Mouse (Mus musculus) ES-Bruce4 (cell line): Measurements from ENCODE around the gene Defb19. TPM values are rescaled to one million over a fixed set of nuclear protein-coding genes. Genes with fewer than 3 reads are reported as not detected.

ENCODE experiments used
- H3K27ac ChIP-seq: 2 replicates; pipeline ENCODE4 v1.5.1; 2012; ENCODE audit warnings: low read length, inconsistent platforms; ENCODE audit not compliant: insufficient read depth
- H3K27me3 ChIP-seq: 2 replicates; pipeline ENCODE4 v1.6.1; 2012; ENCODE audit warnings: mild to moderate bottlenecking, low read length, inconsistent platforms; ENCODE audit not compliant: control insufficient read depth, poor library complexity, insufficient read depth, severe bottlenecking
- H3K36me3 ChIP-seq: 2 replicates; pipeline ENCODE4 v1.6.1; 2012; ENCODE audit warnings: inconsistent platforms, mild to moderate bottlenecking, low read length, moderate library complexity; ENCODE audit not compliant: control insufficient read depth, poor library complexity, insufficient read depth, severe bottlenecking
- H3K4me1 ChIP-seq: one replicate; pipeline ENCODE4 v1.8.1; 2011; ENCODE audit warnings: low read length; ENCODE audit not compliant: control insufficient read depth, insufficient read depth
- H3K4me3 ChIP-seq: 2 replicates; pipeline ENCODE4 v1.5.1; 2011; ENCODE audit warnings: low read depth, mild to moderate bottlenecking, low read length
- H3K9ac ChIP-seq: 2 replicates; pipeline ENCODE4 v1.6.1; 2012; ENCODE audit warnings: low read depth, mild to moderate bottlenecking, inconsistent platforms; ENCODE audit not compliant: poor library complexity, severe bottlenecking
- H3K9me3 ChIP-seq: replicated peaks from 2 replicates; pipeline ENCODE4 v1.6.1; 2012; ENCODE audit warnings: mild to moderate bottlenecking, low read length, inconsistent platforms; ENCODE audit not compliant: control insufficient read depth, poor library complexity, insufficient read depth, severe bottlenecking
- CTCF ChIP-seq: IDR thresholded peaks from one replicate; pipeline ENCODE4 v1.8.1; 2011; ENCODE audit warnings: low read depth, low read length
- EP300 ChIP-seq: IDR thresholded peaks from 2 replicates; pipeline ENCODE4 v1.6.1; 2011; ENCODE audit warnings: low read depth, low read length; ENCODE audit not compliant: insufficient read depth
- POLR2A ChIP-seq: IDR thresholded peaks from one replicate; pipeline ENCODE4 v1.8.1; 2011; ENCODE audit warnings: low read length; ENCODE audit not compliant: insufficient read depth
- polyA plus RNA-seq: library from polyadenylated mRNA; stranded (reverse); fragments of >200 nt; gene quantifications from 2 replicates; pipeline ENCODE4 v1.2.4, GENCODE M21; 2011; ENCODE audit warnings: low read depth; ENCODE audit not compliant: missing spikeins, insufficient read depth, insufficient read length

Gene Defb19
- polyA plus RNA-seq, 1 experiment, result not detected

GRCm38 (mm10) chr2:152615563-152615962 is 35.5 kb upstream of the Defb19 start:
- Histone ChIP-seq H3K9me3 (no peaks in the 10 kb centered on the region), H3K27me3 (no peaks in the 10 kb centered on the region), H3K27ac (no peak overlapping the region), H3K36me3 (no peaks in the 10 kb centered on the region), H3K4me1 (no peaks in the 10 kb centered on the region), H3K9ac (no peak overlapping the region), H3K4me3 (no peak overlapping the region)
- TF ChIP-seq EP300 (no peak), POLR2A (no peak), CTCF (peak; percentile 63)

- H3K4me3 ChIP-seq, result 0 out of 2 replicates have a peak overlapping the region, but pooled peaks have one; percentile 9
- no peaks in the 10 kb centered on the region for H3K4me1 ChIP-seq
- H3K27me3 ChIP-seq, result no peaks in the 10 kb centered on the region
- H3K27ac ChIP-seq, result no peak overlapping the region
- H3K36me3 ChIP-seq, result no peaks in the 10 kb centered on the region
- no peak overlapping the region for H3K9ac ChIP-seq
- H3K9me3 ChIP-seq, result no peaks in the 10 kb centered on the region
- TF ChIP-seq POLR2A, result no peak
Observed at GRCm38 (mm10) chr2:152612193-152612592, 32.1 kb upstream of the Defb19 start.

GRCm38 (mm10) chr2:152608719-152609118 is 28.6 kb upstream of the Defb19 start:
- H3K27me3 ChIP-seq, result no peaks in the 10 kb centered on the region
- H3K4me1 ChIP-seq, result no peaks in the 10 kb centered on the region
- H3K27ac ChIP-seq, result no peak overlapping the region
- H3K9me3 ChIP-seq, result no peaks in the 10 kb centered on the region
- no peak overlapping the region for H3K4me3 ChIP-seq
- TF ChIP-seq CTCF, result no peak
- TF ChIP-seq POLR2A, result no peak
- TF ChIP-seq EP300, result no peak
- no peak overlapping the region for H3K9ac ChIP-seq
- H3K36me3 ChIP-seq, result no peaks in the 10 kb centered on the region

GRCm38 (mm10) chr2:152607746-152608145 is 27.6 kb upstream of the Defb19 start:
- Histone ChIP-seq H3K4me1 (no peaks in the 10 kb centered on the region), H3K27me3 (no peaks in the 10 kb centered on the region), H3K36me3 (no peaks in the 10 kb centered on the region), H3K27ac (no peak overlapping the region), H3K9ac (no peak overlapping the region), H3K9me3 (no peaks in the 10 kb centered on the region), H3K4me3 (no peak overlapping the region)
- TF ChIP-seq CTCF (no peak), POLR2A (no peak), EP300 (no peak)

GRCm38 (mm10) chr2:152604057-152604456 is 23.9 kb upstream of the Defb19 start, which contains the start of gene Defb36:
Defb36 (plus strand) TSS chr2:152604327.
- H3K4me3 ChIP-seq, result no peak within 1 kb of the TSS
- no peaks in the 10 kb centered on the region for H3K4me1 ChIP-seq
- H3K27ac ChIP-seq, result no peak within 1 kb of the TSS
- TF ChIP-seq CTCF (peak; percentile 63), POLR2A (no peak)
- no peaks in the 10 kb centered on the region for H3K36me3 ChIP-seq
- H3K9ac ChIP-seq, result no peak within 1 kb of the TSS
- no peaks in the 10 kb centered on the region for H3K27me3 ChIP-seq
- no peaks in the 10 kb centered on the region for H3K9me3 ChIP-seq

- TF ChIP-seq CTCF (peak; percentile 39), POLR2A (no peak)
- Histone ChIP-seq H3K9me3 (no peaks in the 10 kb centered on the region), H3K4me1 (no peaks in the 10 kb centered on the region), H3K27me3 (no peaks in the 10 kb centered on the region), H3K36me3 (no peaks in the 10 kb centered on the region), H3K4me3 (no peak overlapping the region), H3K9ac (no peak overlapping the region), H3K27ac (no peak overlapping the region)
Observed at GRCm38 (mm10) chr2:152601275-152601960, 21.3 kb upstream of the Defb19 start.
